Mouse (Mus musculus) CD4-positive, CD25-positive, alpha-beta regulatory T cell, adult 9 weeks (primary cell): ENCODE measurements around the gene Olfr625-ps1. TPM values are rescaled to one million over a fixed set of nuclear protein-coding genes. Genes with fewer than 3 reads are reported as not detected.

Experiments used
- polyA plus RNA-seq: library from polyadenylated mRNA; unstranded; fragments of 100-300 nt; shearing (Covaris generic); gene quantifications from one replicate; pipeline ENCODE4 v1.2.1, GENCODE M21; 2017

Olfr625-ps1 gene
- not detected for polyA plus RNA-seq

DNA sequence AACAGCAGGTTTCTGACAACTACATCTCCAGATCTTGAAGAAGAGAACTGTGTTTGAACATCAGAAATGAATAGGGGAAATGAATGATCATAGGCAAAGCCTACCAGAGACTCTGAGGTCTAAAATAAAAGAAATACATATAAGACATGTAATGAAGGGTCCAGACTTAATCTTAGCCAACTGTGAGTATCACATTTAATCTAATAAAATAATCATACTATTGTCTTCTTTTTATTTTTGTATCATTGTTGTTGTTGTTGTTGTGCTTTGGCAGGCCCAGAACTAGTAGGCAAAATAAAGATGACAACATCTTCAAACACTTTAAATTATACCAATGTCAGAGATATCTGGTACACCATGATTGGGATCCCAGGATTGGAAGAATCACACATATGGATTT, at the start of gene Olfr625-ps1:
Olfr625-ps1 (plus strand) TSS at position 301 of the 400 bp plus-strand sequence.

DNA sequence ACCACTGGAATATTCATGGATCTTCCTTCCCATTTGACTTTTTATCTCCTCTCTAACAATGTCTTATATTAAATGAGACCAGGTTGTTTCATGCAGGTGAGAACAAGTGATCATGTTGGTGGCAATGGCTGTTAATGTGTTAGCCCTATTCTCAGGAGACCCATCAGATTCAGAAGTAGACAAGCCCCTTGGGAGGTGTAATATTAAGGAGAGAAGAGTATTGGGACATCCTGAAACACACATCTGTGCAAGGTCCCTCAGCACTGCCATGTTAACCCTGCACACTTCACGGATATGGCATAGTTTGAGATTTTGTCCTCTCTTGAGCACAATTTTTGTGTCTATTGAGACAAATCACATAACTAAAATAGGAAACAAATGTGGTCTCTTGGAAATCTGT, 39.9 kb upstream of the Olfr625-ps1 start, which contains the start of gene Olfr622:
Olfr622 (minus strand) TSS at position 101 of the 400 bp plus-strand sequence.

DNA sequence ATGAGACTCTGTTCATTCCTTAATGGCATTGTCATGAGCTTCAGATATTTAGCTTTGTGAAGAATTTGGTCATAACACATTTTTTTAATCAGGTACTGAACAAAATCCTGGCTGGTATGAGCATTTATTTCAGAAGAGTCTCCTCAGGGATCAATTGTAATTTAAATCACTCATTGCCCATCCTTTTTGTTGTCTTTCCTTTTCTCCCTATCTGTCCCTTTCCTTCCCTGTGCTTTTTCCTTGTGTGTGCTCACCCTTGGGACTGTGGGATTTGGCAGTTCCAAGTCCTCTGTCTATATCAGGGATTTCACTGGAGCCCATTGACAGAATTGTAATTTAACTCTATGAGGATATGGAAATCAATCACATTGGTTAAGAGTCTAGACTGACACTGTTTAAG, 18.9 kb upstream of the Olfr625-ps1 start, which contains the start of gene Olfr623:
Olfr623 (minus strand) TSS at position 101 of the 400 bp plus-strand sequence.

DNA sequence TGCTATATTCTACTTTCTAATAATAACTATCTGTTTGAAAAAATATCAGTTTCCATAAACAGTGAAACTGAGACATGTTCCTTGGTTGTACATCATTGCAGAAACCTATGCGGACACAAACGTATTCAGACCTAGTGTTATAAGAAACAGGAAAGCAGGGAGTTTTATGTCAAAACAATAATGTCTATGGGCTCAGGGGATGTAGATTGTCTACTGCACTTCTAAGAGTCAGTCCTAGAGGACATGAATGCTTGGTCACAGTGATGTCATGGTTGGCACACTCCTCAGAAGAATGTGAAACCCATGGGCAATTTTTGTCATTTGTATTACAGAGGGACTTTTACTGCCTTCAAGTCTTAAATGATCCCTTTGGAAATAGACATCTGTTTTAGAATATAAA, 11.4 kb upstream of the Olfr625-ps1 start, which contains the start of gene Olfr624:
Olfr624 (minus strand) TSS at position 101 of the 400 bp plus-strand sequence.

DNA sequence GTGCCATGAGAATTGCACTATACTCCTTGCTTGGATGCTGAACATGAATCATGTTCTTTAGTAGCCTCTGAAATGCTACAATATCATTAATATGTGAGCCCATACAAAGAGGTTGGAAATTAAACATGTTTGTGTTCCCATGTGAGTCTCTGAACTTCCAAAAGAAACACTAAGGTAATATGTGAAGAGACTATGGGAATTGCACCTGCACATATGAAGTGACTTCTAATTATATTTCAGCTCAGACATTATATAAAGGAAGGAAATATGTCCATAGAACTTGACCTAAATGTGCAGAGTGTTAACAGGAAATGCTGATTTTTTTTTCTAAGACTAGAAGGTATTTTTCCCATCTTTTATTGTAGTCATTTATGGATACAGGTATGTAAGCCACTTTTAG, 31.9 kb downstream of the Olfr625-ps1 start, which contains the start of gene Olfr243:
Olfr243 (plus strand) TSS at position 301 of the 400 bp plus-strand sequence.

DNA sequence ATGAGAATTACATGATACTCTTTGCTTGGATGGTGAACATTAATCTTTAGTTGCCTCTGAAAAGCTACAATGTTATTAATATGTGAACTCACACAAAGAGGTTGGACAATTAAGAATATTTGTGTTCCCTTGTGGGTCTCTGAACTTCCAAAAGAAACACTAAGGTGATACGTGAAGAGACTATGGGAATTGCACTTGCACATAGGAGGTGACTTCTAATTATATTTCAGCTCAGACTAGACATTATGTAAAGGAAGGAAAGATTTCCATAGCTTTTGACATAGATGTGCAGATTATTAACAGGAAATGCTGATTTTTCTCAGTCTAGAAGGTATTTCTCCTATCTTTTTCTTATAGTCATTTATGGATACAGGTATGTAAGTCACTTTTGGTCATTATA, 47.6 kb downstream of the Olfr625-ps1 start, which contains the start of gene Olfr628:
Olfr628 (plus strand) TSS at position 301 of the 400 bp plus-strand sequence.

Other genes starting within 250 kb of the Olfr625-ps1 start
- not detected for gene Olfr605, start 237.3 kb upstream of the Olfr625-ps1 start, polyA plus RNA-seq
- gene Olfr606, start 233.7 kb upstream of the Olfr625-ps1 start, polyA plus RNA-seq: not detected
- 0.11 TPM for gene Olfr607, start 218.6 kb upstream of the Olfr625-ps1 start, polyA plus RNA-seq
- gene Olfr608, start 212.8 kb upstream of the Olfr625-ps1 start, polyA plus RNA-seq: not detected
- not detected for gene Olfr609, start 184.7 kb upstream of the Olfr625-ps1 start, polyA plus RNA-seq
- gene Olfr610, start 170.6 kb upstream of the Olfr625-ps1 start, polyA plus RNA-seq: not detected
- gene Olfr611, start 161.9 kb upstream of the Olfr625-ps1 start, polyA plus RNA-seq: not detected
- gene Olfr612, start 140.0 kb upstream of the Olfr625-ps1 start, polyA plus RNA-seq: not detected
- gene Olfr613, start 134.6 kb upstream of the Olfr625-ps1 start, polyA plus RNA-seq: not detected
- gene Olfr615, start 126.6 kb upstream of the Olfr625-ps1 start, polyA plus RNA-seq: not detected
- gene Olfr616, start 113.6 kb upstream of the Olfr625-ps1 start, polyA plus RNA-seq: not detected
- not detected for gene Olfr617, start 109.7 kb upstream of the Olfr625-ps1 start, polyA plus RNA-seq
- gene Olfr618, start 92.6 kb upstream of the Olfr625-ps1 start, polyA plus RNA-seq: not detected
- gene Olfr619, start 82.1 kb upstream of the Olfr625-ps1 start, polyA plus RNA-seq: not detected
- 0.12 TPM for gene Olfr620, start 70.2 kb upstream of the Olfr625-ps1 start, polyA plus RNA-seq
- gene Olfr622, start 40.0 kb upstream of the Olfr625-ps1 start, polyA plus RNA-seq: not detected
- not detected for gene Olfr623, start 19.0 kb upstream of the Olfr625-ps1 start, polyA plus RNA-seq
- gene Olfr624, start 11.5 kb upstream of the Olfr625-ps1 start, polyA plus RNA-seq: not detected
- not detected for gene Olfr243, start 32.0 kb downstream of the Olfr625-ps1 start, polyA plus RNA-seq
- not detected for gene Olfr628, start 47.7 kb downstream of the Olfr625-ps1 start, polyA plus RNA-seq
- not detected for gene Olfr629, start 62.2 kb downstream of the Olfr625-ps1 start, polyA plus RNA-seq
- gene Olfr630, start 74.6 kb downstream of the Olfr625-ps1 start, polyA plus RNA-seq: not detected
- not detected for gene Olfr69, start 88.9 kb downstream of the Olfr625-ps1 start, polyA plus RNA-seq
- gene Olfr68, start 97.0 kb downstream of the Olfr625-ps1 start, polyA plus RNA-seq: 0.09 TPM
- not detected for gene Olfr67, start 109.1 kb downstream of the Olfr625-ps1 start, polyA plus RNA-seq
- gene Hbb-bt, start 131.3 kb downstream of the Olfr625-ps1 start, polyA plus RNA-seq: 19.9 TPM
- 82.8 TPM for gene Hbb-bs, start 145.4 kb downstream of the Olfr625-ps1 start, polyA plus RNA-seq
- not detected for gene Hbb-bh2, start 157.8 kb downstream of the Olfr625-ps1 start, polyA plus RNA-seq
- not detected for gene Hbb-bh1, start 160.4 kb downstream of the Olfr625-ps1 start, polyA plus RNA-seq
- not detected for gene Hbb-y, start 170.5 kb downstream of the Olfr625-ps1 start, polyA plus RNA-seq
- not detected for gene Olfr66, start 203.5 kb downstream of the Olfr625-ps1 start, polyA plus RNA-seq
- gene Olfr64, start 211.8 kb downstream of the Olfr625-ps1 start, polyA plus RNA-seq: not detected
- gene Olfr65, start 220.8 kb downstream of the Olfr625-ps1 start, polyA plus RNA-seq: not detected
- gene Olfr631, start 246.1 kb downstream of the Olfr625-ps1 start, polyA plus RNA-seq: not detected